Mouse (Mus musculus): Measurements from ENCODE around the gene Apold1.

GRCm38 (mm10) chr6:134947311-134948087, 34.0 kb upstream of the Apold1 start:
- no peak for TF ChIP-seq ZNF384 (IDR thresholded peaks at IDR 0.05; ENCODE audit: low read depth, low read length)
- TF ChIP-seq ZC3H11A (IDR thresholded peaks at IDR 0.05; ENCODE audit: borderline replicate concordance, low read depth, low read length), result 0 out of 2 replicates have a peak, but pooled peaks have one; percentile 6
- TF ChIP-seq CHD2 (IDR thresholded peaks at IDR 0.05; ENCODE audit: low read depth, low read length), result no peak
- TF ChIP-seq HCFC1 (IDR thresholded peaks at IDR 0.05; ENCODE audit: borderline replicate concordance, insufficient read depth, low read length), result no peak
- no peak for TF ChIP-seq MAFK (IDR thresholded peaks at IDR 0.05; ENCODE audit: insufficient read depth, low read depth, low read length)

All from ES-E14 (cell line).